Mouse (Mus musculus) ES-CJ7 (cell line): ENCODE results near the gene Clec4d.

Experiments
- DNase-seq: peaks from one replicate; pipeline ENCODE4 v3.0.0; 2011; ENCODE audit warnings: low read depth, low spot score

Gene Clec4d

DNA sequence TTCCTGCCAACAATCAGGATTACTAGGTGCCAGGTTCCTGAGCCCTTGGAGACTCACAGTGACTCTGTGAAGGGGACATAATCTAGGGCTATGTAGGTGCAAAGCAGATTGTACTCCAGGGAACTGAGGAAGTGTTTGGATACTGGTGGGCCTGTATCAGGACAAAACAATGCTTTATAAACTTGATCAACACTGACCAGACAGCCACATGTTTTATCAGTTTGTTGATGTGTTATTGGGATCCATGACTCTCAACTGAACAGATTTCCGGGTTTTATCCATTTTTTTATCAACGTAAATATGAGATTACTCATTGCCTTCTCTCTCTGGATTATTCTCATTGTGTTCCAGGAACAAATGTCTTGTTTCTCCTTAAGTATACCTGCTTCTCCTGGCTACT is 46.1 kb downstream of the Clec4d start, which contains the start of gene Vmn2r19:
Gene Vmn2r19, plus strand, starts transcription at position 301 of the 400 bp plus-strand sequence.
- DNase-seq: no peak
